Mouse (Mus musculus): Measurements from ENCODE around the gene Ppp1r3e.

- no peak for TF ChIP-seq CTCF (IDR thresholded peaks at IDR 0.05; ENCODE audit: borderline replicate concordance, insufficient read depth, low read length)
- TF ChIP-seq POLR2A (IDR thresholded peaks at IDR 0.05; ENCODE audit: low read depth, low read length) = no peak
Measured at GRCm38 (mm10) chr14:54875844-54876538, 1.4 kb downstream of the Ppp1r3e start.
